Mouse (Mus musculus): ENCODE data around the gene Cacna1d.

Gene Cacna1d

GRCm38 (mm10) chr14:30326226-30326625 is 165.0 kb downstream of the Cacna1d start:
- no peak for DNase-seq

- DNase-seq = no peak
These were observed 166.3 kb downstream of the Cacna1d start for GRCm38 (mm10) chr14:30324994-30325393.

GRCm38 (mm10) chr14:30318715-30319437 is 172.4 kb downstream of the Cacna1d start:
- DNase-seq = no peak

GRCm38 (mm10) chr14:30318293-30318692 is 173.0 kb downstream of the Cacna1d start:
- no peak for DNase-seq

- no peak for DNase-seq
These were observed 173.6 kb downstream of the Cacna1d start for GRCm38 (mm10) chr14:30317616-30318015.

DNA sequence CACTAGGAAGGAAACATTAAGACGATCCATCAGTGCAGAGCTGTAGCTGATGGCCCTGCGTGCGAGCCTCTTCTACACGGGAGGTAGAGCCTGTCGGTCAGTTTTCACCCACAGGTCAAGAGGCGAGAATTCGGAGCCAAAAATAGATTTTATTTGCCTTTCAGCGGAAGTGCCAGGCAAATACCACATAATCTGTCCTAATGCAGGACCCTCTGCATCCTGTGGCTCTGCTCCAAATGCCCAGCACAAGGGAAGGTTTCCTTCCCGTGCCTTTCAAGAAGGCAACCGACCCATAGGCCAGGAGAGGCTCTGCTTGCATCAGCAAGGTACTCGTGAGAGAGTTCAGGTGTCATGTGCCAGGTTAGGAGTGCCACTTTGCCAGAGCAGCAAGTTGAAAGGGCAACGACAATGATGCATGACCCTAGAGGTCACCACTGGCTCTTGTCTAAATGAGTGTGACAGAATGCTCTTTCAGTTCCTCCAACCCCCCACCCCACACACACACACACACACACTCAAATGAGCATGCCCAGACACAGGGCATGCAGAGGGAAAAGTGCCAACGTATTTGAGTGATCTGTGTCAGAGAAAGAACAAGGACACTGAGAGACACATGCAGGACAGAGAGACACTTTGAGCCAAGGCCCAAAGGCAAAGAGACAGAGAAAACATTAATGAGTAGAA is 179.9 kb downstream of the Cacna1d start:
- peak; percentile 21 to 43 for DNase-seq

DNA sequence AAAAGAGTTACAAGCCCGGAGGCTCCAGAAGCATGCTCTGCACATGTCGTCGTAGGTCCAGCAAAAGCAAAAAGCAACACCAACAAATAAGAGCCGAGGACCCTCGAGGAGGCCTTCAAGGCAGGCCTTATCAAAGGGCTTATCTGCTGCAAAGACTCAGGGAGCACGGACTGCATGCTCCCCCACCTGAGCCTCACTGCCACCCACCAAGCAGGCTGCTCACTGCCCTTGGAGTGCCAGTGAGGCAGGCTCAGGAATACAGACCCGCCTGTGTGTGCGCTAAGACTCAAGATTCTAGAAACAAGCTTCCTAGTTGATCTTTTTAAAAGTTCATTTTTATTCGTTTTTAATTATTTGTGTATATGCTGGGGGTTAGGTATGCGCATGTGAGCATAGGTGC is 181.0 kb downstream of the Cacna1d start:
- no peak for DNase-seq

DNA sequence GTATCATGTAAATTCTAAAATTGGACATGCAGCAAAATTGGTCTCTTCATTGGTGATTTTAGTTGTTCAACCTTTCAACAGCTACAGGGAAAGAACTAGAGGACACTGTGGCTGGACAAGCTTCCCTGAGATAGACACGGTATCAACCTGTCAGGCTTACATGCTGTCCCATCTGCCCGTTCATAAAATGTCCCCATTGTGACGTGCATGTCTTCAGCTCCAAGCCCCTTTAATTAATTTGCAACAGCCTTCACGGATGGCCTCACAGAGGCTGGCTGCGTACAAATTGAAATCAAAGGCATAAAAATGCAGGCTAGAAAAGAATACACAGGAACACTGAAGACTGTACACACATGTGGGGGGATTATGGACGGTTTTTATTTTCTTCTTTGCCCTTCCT is 185.0 kb downstream of the Cacna1d start:
- DNase-seq = no peak

DNA sequence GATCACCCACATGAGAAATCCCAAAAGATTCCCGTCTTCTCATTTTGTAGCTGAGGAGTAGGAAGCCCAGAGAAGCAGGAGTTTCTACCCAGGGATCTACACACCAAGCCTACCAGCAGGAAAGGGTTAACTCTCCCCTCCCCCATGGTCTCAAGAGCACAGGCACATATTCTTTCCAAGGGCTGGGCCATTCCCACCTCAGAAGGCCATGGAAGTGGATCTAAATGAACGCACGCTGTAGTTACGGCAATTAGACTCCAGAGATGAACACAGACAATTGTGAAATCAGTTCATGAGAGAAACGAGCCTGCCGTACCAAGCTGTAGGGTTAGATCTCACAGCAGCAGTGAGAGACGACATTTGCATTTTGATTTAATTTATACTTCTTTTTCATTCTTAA is 191.3 kb downstream of the Cacna1d start:
- no peak for DNase-seq

GRCm38 (mm10) chr14:30297492-30297891 is 193.8 kb downstream of the Cacna1d start:
- DNase-seq = no peak

DNA sequence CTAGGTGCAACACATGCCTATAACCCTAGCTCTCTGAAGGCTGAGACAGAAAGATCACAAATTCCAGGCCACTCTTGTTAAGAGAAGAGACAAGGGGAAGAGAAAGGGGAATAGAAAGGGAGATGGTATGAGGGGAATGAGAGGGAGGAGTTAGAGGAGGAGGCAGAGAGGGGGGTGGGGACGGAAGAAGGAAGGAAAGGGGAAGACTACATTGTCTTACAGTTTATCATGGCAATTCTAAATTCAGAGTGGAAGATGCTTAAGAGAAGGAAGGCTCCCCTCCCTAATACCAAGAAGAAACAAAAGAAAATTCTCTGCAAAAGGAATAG is 199.2 kb downstream of the Cacna1d start:
- no peak for DNase-seq

- no peak for DNase-seq
These were observed 199.7 kb downstream of the Cacna1d start for GRCm38 (mm10) chr14:30291389-30292134.

GRCm38 (mm10) chr14:30284446-30284845 is 206.8 kb downstream of the Cacna1d start:
- DNase-seq = no peak

GRCm38 (mm10) chr14:30284022-30284421 is 207.2 kb downstream of the Cacna1d start:
- DNase-seq = no peak

DNA sequence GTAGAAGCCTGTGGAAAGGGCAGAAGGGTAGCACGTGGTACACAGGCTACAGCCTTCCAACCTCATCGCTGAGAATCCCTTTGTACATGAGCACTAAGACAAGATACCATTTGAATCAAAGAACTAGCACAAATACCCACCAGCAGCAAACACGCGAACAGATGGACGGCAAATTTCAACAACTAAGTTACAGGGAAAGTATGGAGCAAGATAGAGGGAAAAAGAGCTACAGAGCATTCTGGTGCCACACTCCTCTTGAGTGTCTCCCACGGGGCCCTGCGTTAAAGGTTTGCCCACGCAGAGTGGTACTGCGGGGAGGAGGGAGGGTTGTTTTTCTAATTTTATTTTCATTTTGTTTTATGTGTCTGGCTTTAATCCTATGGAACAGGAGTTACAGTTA is 215.7 kb downstream of the Cacna1d start:
- no peak for DNase-seq

DNA sequence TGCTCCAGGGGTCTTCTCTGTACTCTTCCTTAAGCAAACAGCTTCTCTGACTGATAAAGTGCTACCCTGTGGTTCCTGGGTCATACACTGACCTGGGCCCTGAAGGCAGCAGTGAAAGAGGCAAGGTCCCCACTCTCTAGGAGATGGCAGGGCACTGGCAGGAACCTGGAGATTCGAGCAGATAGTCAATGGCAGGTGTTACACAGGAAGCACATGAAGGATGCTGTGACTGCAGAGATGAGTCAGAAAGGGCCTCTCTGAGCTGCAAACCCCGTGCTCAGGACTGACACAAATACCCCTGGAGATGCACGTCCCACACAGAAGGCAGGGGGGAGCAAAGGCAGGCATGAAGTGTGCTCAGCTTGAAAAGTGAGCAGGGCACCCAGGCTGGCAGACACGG is 218.3 kb downstream of the Cacna1d start:
- DNase-seq = no peak

- no peak for DNase-seq
These were observed 218.7 kb downstream of the Cacna1d start for GRCm38 (mm10) chr14:30272523-30272922.

DNA sequence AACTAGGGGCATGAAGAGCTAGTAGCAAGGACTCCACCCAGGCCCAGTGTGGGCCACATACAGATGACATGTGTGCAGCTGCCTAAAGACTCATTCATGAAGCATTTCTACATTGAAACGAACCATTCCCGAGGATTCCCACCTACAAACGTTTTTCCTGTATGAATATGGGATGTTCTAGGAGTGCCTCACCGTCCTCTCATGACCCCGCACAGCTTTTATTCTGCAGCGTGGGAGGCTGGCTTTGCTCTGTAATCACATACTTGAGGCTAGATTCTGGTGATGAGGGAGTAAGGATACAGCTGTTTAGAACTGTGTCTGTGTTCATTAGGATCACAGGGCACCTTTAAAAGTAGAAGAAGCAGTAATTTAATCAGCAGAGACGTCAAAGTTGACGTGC is 219.4 kb downstream of the Cacna1d start:
- DNase-seq = no peak

GRCm38 (mm10) chr14:30270350-30270749 is 220.9 kb downstream of the Cacna1d start:
- DNase-seq = no peak

- DNase-seq = peak; percentile 39 to 42
These were observed 225.5 kb downstream of the Cacna1d start for GRCm38 (mm10) chr14:30265728-30266127.

GRCm38 (mm10) chr14:30261561-30262251 is 229.5 kb downstream of the Cacna1d start:
- DNase-seq = no peak

DNA sequence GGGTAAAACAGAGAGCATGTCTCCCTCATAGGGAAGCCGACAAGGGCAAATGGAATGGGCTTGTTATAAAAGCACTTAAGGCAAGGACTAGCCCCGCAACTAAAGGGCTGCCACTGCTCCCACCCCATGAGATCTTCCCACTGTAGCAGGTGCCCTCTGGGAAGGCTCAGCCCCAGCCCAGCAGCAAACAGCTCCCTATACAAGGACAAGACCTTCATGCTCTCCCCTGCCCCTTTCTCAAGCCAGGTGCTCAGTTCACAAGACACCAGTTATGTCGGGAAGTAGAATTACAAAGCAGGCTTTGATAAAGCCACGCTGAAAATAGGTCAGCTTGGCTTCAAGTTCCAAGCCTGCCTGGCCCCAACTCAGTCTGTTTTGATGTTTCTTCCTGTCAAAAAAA is 233.6 kb downstream of the Cacna1d start:
- DNase-seq = no peak

DNA sequence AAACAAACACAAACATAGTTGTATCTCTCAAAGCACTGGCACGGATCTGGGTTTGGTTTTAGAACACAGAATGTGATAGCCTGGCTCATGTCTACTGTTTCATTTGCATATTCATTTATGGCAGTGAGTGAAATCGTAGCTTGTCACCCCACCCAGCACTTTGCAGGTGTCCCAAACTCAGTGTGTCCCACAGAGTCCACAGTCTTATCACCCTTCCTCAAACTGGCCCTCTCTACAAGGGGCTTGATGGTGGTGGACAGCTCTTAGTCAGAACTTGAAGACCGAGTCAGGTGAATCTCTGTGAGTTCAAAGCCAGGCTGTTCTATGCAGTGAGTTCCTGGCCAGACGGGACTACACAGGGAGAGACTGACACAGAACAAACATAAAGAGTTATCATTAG is 234.8 kb downstream of the Cacna1d start:
- no peak for DNase-seq

All from lung, postnatal 4 days (tissue).